Mouse (Mus musculus) lung, embryonic 15.5 days (tissue): ENCODE measurements around the gene Chchd4. TPM values are rescaled to one million over a fixed set of nuclear protein-coding genes. Genes with fewer than 3 reads are reported as not detected.
"Not testable (repeated sequence)": the region's sequence is repeated elsewhere in the genome, so short reads cannot be mapped to it uniquely, and the experiment has no call there.

Experiments used
- ATAC-seq: fragments of 200-750 bp; cut with Nextera tagmentation; 2 replicates; pipeline ENCODE4 v1.8.0; 2017; ENCODE audit warnings: moderate number of reproducible peaks, borderline replicate concordance; ENCODE audit not compliant: low FRiP score, low TSS enrichment; ENCODE audit errors: extremely low read depth
- H3K27ac ChIP-seq: fragments of 300-500 bp; sonication (generic); 2 replicates; pipeline ENCODE4 v1.5.1; 2015; ENCODE audit warnings: moderate library complexity, mild to moderate bottlenecking, inconsistent platforms
- H3K27me3 ChIP-seq: fragments of 300-500 bp; sonication (generic); 2 replicates; pipeline ENCODE4 v1.6.1; 2015; ENCODE audit warnings: inconsistent platforms
- H3K36me3 ChIP-seq: fragments of 300-500 bp; sonication (generic); 2 replicates; pipeline ENCODE4 v1.6.1; 2015; ENCODE audit warnings: inconsistent platforms
- H3K4me1 ChIP-seq: fragments of 300-500 bp; sonication (generic); 2 replicates; pipeline ENCODE4 v1.6.1; 2015; ENCODE audit warnings: inconsistent platforms
- H3K4me2 ChIP-seq: fragments of 300-500 bp; sonication (generic); 2 replicates; pipeline ENCODE4 v1.6.1; 2015; ENCODE audit warnings: inconsistent platforms, mild to moderate bottlenecking, moderate library complexity
- H3K4me3 ChIP-seq: fragments of 300-500 bp; sonication (generic); 2 replicates; pipeline ENCODE4 v1.5.1; 2015; ENCODE audit warnings: mild to moderate bottlenecking, inconsistent platforms
- H3K9ac ChIP-seq: fragments of 300-500 bp; sonication (generic); 2 replicates; pipeline ENCODE4 v1.6.1; 2015; ENCODE audit warnings: inconsistent platforms
- H3K9me3 ChIP-seq: fragments of 300-500 bp; sonication (generic); 2 replicates; pipeline ENCODE4 v1.6.1; 2016; ENCODE audit warnings: inconsistent platforms
- WGBS: fragments of 180-500 bp; shearing (Covaris S2); methylation state at CpG from one replicate; pipeline ENCODE4 v1.1.7; 2015; 5-methylcytosine and 5-hydroxymethylcytosine counted together
- polyA plus RNA-seq: library from polyadenylated mRNA; unstranded; fragments of >200 nt; fragmentation: Nextera tagmentation; extraction: Ambion mirVana; gene quantifications from 2 replicates; pipeline ENCODE4 v1.2.1, GENCODE M21; 2015

Gene Chchd4
- polyA plus RNA-seq, 1 experiment from 2014 or later, result 24.7 TPM

- Histone ChIP-seq H3K4me2 (0 out of 2 replicates have a peak overlapping the region, but pooled peaks have one; percentile 65), H3K4me1 (peaks cover 20% of the 10 kb centered on the region), H3K36me3 (peaks cover 20% of the 10 kb centered on the region)
- 91% methylated on average over 3 of the region's 3 CpGs for WGBS
- H3K9me3 ChIP-seq, H3K4me3 ChIP-seq, H3K9ac ChIP-seq, H3K27ac ChIP-seq, ATAC-seq, H3K27me3 ChIP-seq: not testable (repeated sequence)
Measured at GRCm38 (mm10) chr6:91471427-91471826, 1.9 kb downstream of the Chchd4 start.

DNA sequence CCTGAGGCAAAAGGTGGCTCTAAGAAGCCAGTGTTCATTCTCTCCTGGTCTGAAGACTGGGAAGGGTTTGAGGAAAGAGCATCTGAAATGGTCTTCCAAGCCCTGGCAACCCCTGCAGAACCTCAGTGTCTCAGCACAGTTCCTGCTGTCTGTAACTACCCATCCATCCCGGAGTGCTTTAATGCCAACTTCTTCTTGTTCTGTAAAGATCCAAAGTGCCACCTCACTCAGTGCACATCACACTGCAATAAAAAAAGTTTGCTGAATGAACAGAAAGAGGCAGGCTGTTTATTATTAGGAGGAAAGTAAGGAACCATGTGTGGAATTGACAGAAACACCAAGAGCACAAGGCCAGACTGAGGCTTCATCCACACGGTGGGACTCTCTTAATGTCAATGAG is 2.6 kb downstream of the Chchd4 start:
- Histone ChIP-seq H3K36me3 (peaks cover 20% of the 10 kb centered on the region), H3K27ac (no peak overlapping the region), H3K4me1 (peaks cover 20% of the 10 kb centered on the region), H3K27me3 (no peaks in the 10 kb centered on the region), H3K4me3 (no peak overlapping the region), H3K9me3 (no peaks in the 10 kb centered on the region), H3K9ac (no peak overlapping the region), H3K4me2 (no peak overlapping the region)
- ATAC-seq, result no peak
- 80% methylated on average over 2 of the region's 2 CpGs for WGBS

- 83% methylated on average over 1 of the region's 1 CpGs for WGBS
- no peaks in the 10 kb centered on the region for H3K27me3 ChIP-seq
- no peak overlapping the region for H3K9ac ChIP-seq
- H3K4me1 ChIP-seq, result peaks cover 4% of the 10 kb centered on the region
- ATAC-seq, result no peak
- H3K4me2 ChIP-seq, result no peak overlapping the region
- peaks cover 50% of the 10 kb centered on the region for H3K36me3 ChIP-seq
- H3K27ac ChIP-seq, result no peak overlapping the region
- no peaks in the 10 kb centered on the region for H3K9me3 ChIP-seq
- H3K4me3 ChIP-seq, result no peak overlapping the region
Measured at GRCm38 (mm10) chr6:91467106-91467505, 6.2 kb downstream of the Chchd4 start.

DNA sequence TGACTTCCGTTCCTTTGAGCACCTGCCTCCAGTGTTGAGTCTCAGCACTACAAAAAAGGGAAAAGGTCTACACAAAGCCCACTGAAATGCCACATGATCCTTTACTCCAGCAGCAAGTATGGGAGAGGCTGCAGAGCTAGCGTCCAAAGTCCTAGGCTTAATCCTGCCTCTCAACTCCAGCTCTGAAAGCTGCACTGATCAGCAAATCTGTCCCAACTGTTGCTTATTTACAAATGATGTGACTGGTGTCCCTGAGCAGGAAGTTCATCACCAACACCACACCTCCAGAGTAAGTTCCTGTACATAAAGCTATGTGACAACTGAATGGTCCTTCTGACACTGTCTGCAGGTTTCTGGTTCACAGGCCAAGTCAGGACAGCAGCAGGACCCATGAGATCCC is 7.6 kb downstream of the Chchd4 start:
- Histone ChIP-seq H3K4me1 (no peaks in the 10 kb centered on the region), H3K9ac (no peak overlapping the region), H3K27me3 (no peaks in the 10 kb centered on the region), H3K4me2 (no peak overlapping the region), H3K9me3 (no peaks in the 10 kb centered on the region), H3K4me3 (no peak overlapping the region), H3K27ac (no peak overlapping the region), H3K36me3 (peaks cover 49% of the 10 kb centered on the region)
- WGBS, result 89% methylated on average over 2 of the region's 2 CpGs
- ATAC-seq, result no peak

GRCm38 (mm10) chr6:91459471-91459870 is 13.9 kb downstream of the Chchd4 start:
- Histone ChIP-seq H3K4me2 (no peak overlapping the region), H3K4me3 (no peak overlapping the region), H3K4me1 (no peaks in the 10 kb centered on the region), H3K27ac (no peak overlapping the region), H3K9ac (no peak overlapping the region), H3K36me3 (peaks cover 18% of the 10 kb centered on the region), H3K9me3 (no peaks in the 10 kb centered on the region), H3K27me3 (no peaks in the 10 kb centered on the region)
- ATAC-seq, result no peak
- 78% methylated on average over 1 of the region's 1 CpGs for WGBS

GRCm38 (mm10) chr6:91454546-91454945 is 18.8 kb downstream of the Chchd4 start:
- 25% methylated on average over 5 of the region's 5 CpGs for WGBS
- no peak overlapping the region for H3K27ac ChIP-seq
- no peaks in the 10 kb centered on the region for H3K27me3 ChIP-seq
- no peak overlapping the region for H3K4me2 ChIP-seq
- H3K4me3 ChIP-seq, result no peak overlapping the region
- H3K4me1 ChIP-seq, result no peaks in the 10 kb centered on the region
- H3K9ac ChIP-seq, result no peak overlapping the region
- H3K9me3 ChIP-seq, result no peaks in the 10 kb centered on the region
- ATAC-seq, result no peak
- H3K36me3 ChIP-seq, result no peaks in the 10 kb centered on the region

DNA sequence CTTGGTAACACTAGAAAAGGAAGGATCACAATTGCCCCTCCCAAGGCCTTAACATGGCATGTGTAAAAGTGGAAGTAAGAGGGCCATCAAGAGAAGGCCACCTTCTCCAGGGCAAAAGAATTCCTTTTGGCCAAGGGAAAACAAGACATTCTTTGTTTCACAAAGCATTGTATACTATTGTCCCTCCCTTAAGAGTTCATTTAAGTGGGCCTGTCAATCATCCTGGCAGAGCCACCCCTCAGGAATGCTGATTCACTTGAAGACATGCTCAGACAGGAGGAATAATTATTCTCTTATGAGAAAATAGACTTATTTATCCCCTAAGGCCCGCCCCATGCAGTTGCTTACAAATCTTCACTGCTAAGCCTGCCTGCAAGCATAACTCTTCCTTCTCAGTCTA is 21.3 kb downstream of the Chchd4 start:
- Histone ChIP-seq H3K4me3 (no peak overlapping the region), H3K9me3 (no peaks in the 10 kb centered on the region), H3K27ac (no peak overlapping the region), H3K27me3 (no peaks in the 10 kb centered on the region), H3K36me3 (no peaks in the 10 kb centered on the region), H3K4me1 (no peaks in the 10 kb centered on the region), H3K4me2 (no peak overlapping the region), H3K9ac (no peak overlapping the region)
- ATAC-seq, result no peak
- WGBS, result 38% methylated on average over 1 of the region's 1 CpGs

DNA sequence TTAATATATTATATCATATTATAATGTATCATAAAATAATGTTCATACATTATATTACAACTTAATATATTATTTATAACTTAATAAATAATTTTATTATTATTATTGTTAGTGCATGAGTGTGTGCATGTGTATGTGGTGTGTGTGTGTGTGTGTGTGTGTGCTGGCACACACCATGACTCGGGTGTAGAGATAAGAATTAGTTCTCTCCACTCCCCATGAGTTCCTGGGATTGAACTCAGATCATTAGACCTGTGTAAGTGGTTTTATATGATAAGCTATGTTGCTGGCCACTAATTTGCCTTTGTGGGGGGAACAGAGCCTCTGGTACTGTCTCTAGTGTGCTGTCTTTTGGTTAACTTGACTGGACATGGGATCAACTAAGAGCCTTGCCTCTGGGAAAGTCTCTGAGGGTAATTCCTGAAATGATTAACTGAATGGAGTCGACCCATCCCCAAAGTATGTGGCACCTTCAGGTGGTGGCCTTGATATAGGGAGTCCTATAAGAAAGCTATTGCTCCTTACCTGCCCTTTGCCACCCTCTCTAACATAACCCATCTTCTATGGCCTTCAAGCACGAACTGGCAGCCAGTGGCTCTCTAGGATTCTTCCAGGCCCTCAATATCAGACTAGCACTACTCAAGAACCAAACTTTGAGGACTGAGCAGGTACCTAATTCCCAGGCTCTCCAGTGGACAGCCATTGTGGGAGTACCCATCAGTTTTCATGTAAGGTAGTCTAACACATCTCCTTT is 23.7 kb downstream of the Chchd4 start:
- no peaks in the 10 kb centered on the region for H3K9me3 ChIP-seq
- no peak for ATAC-seq
- no peak overlapping the region for H3K4me2 ChIP-seq
- H3K27me3 ChIP-seq, result no peaks in the 10 kb centered on the region
- H3K9ac ChIP-seq, result no peak overlapping the region
- no peaks in the 10 kb centered on the region for H3K36me3 ChIP-seq
- WGBS, result 35% methylated on average over 3 of the region's 3 CpGs
- no peak overlapping the region for H3K27ac ChIP-seq
- H3K4me1 ChIP-seq, result no peaks in the 10 kb centered on the region
- H3K4me3 ChIP-seq, result no peak overlapping the region

DNA sequence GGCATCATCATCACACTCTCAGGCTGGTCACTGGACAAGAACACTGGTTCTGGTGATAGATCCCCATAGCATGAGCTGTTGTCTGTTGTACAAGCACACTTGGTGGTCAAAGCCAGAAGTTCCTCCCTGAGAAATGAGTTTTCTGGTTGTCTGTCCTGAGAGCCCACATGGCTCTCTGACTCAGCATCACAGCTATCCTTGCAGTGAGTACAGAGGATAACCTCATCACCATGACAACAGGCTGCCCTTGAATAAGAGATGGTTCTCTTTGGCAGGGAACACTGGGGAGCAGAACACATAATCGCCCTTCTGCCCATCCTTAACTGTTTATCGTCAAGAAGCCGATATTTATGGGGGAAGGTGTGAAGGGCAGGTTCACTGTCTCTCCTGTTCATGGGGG is 28.0 kb downstream of the Chchd4 start:
- no peak overlapping the region for H3K9ac ChIP-seq
- peaks cover 4% of the 10 kb centered on the region; the same call in 1 of the 2 replicates for H3K4me1 ChIP-seq
- ATAC-seq, result no peak
- H3K4me3 ChIP-seq, result no peak overlapping the region
- H3K27ac ChIP-seq, result no peak overlapping the region
- no peak overlapping the region for H3K4me2 ChIP-seq
- WGBS, result 75% methylated on average over 3 of the region's 3 CpGs
- no peaks in the 10 kb centered on the region for H3K36me3 ChIP-seq
- no peaks in the 10 kb centered on the region for H3K27me3 ChIP-seq
- H3K9me3 ChIP-seq, result no peaks in the 10 kb centered on the region

- Histone ChIP-seq H3K9ac (peak overlapping the region; percentile 60), H3K36me3 (no peaks in the 10 kb centered on the region), H3K4me3 (peak overlapping the region; percentile 60), H3K27ac (no peak overlapping the region), H3K9me3 (no peaks in the 10 kb centered on the region), H3K4me2 (peak overlapping the region; percentile 77), H3K27me3 (peaks cover 19% of the 10 kb centered on the region; the same call in 1 of the 2 replicates), H3K4me1 (peaks cover 4% of the 10 kb centered on the region; the same call in 1 of the 2 replicates)
- peak; percentile 37; the same call in 1 of the 2 replicates for ATAC-seq
- WGBS, result under 1% methylated on average over 19 of the region's 19 CpGs
Measured at GRCm38 (mm10) chr6:91441145-91441662, 32.1 kb downstream of the Chchd4 start.

GRCm38 (mm10) chr6:91440474-91441144 is 32.7 kb downstream of the Chchd4 start:
- Histone ChIP-seq H3K4me3 (peak overlapping the region; percentile 60), H3K27me3 (peaks cover 19% of the 10 kb centered on the region; the same call in 1 of the 2 replicates), H3K27ac (no peak overlapping the region), H3K4me2 (peak overlapping the region; percentile 77), H3K36me3 (no peaks in the 10 kb centered on the region), H3K4me1 (peaks cover 4% of the 10 kb centered on the region; the same call in 1 of the 2 replicates), H3K9me3 (no peaks in the 10 kb centered on the region), H3K9ac (peak overlapping the region; percentile 60)
- 2% methylated on average over 30 of the region's 30 CpGs for WGBS
- ATAC-seq, result peak; percentile 97

DNA sequence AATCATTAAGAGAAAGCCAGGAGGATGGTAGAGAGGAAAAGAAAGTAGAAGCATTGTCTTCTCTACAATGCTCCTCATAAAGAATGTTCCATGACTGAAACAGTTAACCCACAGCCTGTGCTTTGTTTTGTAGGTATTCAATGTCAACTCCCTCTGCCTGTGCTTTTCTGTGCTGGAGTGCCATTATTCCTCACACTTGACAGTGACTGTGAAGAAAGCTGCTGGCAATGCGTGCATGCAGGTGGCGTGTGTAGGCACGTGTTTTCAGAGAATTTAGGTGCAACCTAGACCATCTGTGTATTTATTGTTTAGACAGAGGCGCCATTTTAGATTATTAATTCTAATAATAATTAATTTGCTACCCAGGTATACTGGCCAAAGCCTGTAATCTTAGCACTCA is 49.2 kb downstream of the Chchd4 start:
- no peak for ATAC-seq
- no peak overlapping the region for H3K9ac ChIP-seq
- H3K36me3 ChIP-seq, result no peaks in the 10 kb centered on the region
- no peaks in the 10 kb centered on the region for H3K4me1 ChIP-seq
- 40% methylated on average over 4 of the region's 4 CpGs for WGBS
- H3K27ac ChIP-seq, result no peak overlapping the region
- H3K27me3 ChIP-seq, result no peaks in the 10 kb centered on the region
- H3K9me3 ChIP-seq, result no peaks in the 10 kb centered on the region
- H3K4me2 ChIP-seq, result no peak overlapping the region
- no peak overlapping the region for H3K4me3 ChIP-seq
